ENCODE assay signal across 24 mouse cellular contexts in genomic region chr16:97354632-97355031, GRCm38 (mm10). TPM values are rescaled to one million over a fixed set of nuclear protein-coding genes. Genes with fewer than 3 reads are reported as not detected.
"Had no signal": no experiment of that assay in that cellular context is flagged by ENCODE, and none has a peak within 500 bp of the region (broad histone marks: within the 10 kb centered on the region; RNA-seq: fewer than 3 reads in every experiment).

No protein-coding gene starts in this region.

- H3K9me3 ChIP-seq: heart, embryonic 13.5 days; heart, embryonic 15.5 days; hindbrain, embryonic 10.5 days; hindbrain, embryonic 12.5 days; intestine, embryonic 15.5 days; limb, embryonic 10.5 days; limb, embryonic 12.5 days; liver, embryonic 12.5 days had no signal

- H3K4me1 ChIP-seq: liver, embryonic 12.5 days had no signal

- H3K27ac ChIP-seq: gastrocnemius, adult 2 months; heart, embryonic 13.5 days; heart, embryonic 15.5 days; hindbrain, embryonic 10.5 days; hindbrain, embryonic 12.5 days; hindbrain, embryonic 14.5 days; intestine, embryonic 15.5 days; limb, embryonic 10.5 days; limb, embryonic 12.5 days; liver, embryonic 12.5 days; liver, embryonic 14.5 days had no signal

- H3K4me2 ChIP-seq: heart, embryonic 11.5 days; heart, embryonic 13.5 days; heart, embryonic 15.5 days; hindbrain, embryonic 12.5 days; hindbrain, embryonic 14.5 days; intestine, embryonic 15.5 days; limb, embryonic 12.5 days; liver, embryonic 12.5 days had no signal

- H3K9ac ChIP-seq: heart, embryonic 13.5 days; heart, embryonic 15.5 days; hindbrain, embryonic 12.5 days; hindbrain, embryonic 14.5 days; intestine, embryonic 15.5 days; limb, embryonic 12.5 days; liver, embryonic 12.5 days; liver, embryonic 14.5 days had no signal

- H3K36me3 ChIP-seq: heart, embryonic 13.5 days; heart, embryonic 15.5 days; hindbrain, embryonic 10.5 days; hindbrain, embryonic 12.5 days; intestine, embryonic 15.5 days; limb, embryonic 10.5 days; limb, embryonic 12.5 days; liver, embryonic 12.5 days had no signal

- DNase-seq: gastrocnemius, adult 2 months; gastrocnemius, postnatal 10 days; gastrocnemius, postnatal 25 days; heart, postnatal 14 days; heart, postnatal 4 days; kidney, adult 18-20 months; kidney, adult 8-10 months; kidney, postnatal 10 days; kidney, postnatal 25 days; kidney, postnatal 4 days; layer of hippocampus, adult 9-11 months; liver had no signal

- H3K4me3 ChIP-seq: gastrocnemius, adult 2 months; heart, embryonic 13.5 days; heart, embryonic 15.5 days; hindbrain, embryonic 10.5 days; hindbrain, embryonic 12.5 days; intestine, embryonic 15.5 days; limb, embryonic 10.5 days; limb, embryonic 12.5 days; liver, embryonic 12.5 days had no signal

RNA-seq across cellular contexts. Expression of gene Bace2, which starts 1.9 kb away (rescaled TPM):
- total RNA-seq: granulocyte monocyte progenitor cell, adult 5-6 weeks had no signal
